Mouse (Mus musculus) stomach, embryonic 15.5 days (tissue): Measurements from ENCODE around the gene Hist2h2aa1. TPM values are rescaled to one million over a fixed set of nuclear protein-coding genes. Genes with fewer than 3 reads are reported as not detected.

Experiments used
- microRNA-seq: library from miRNA; unstranded; fragments of <30 nt; microRNA quantifications from one replicate; pipeline ENCODE4, GENCODE M21; 2016
- polyA plus RNA-seq: library from polyadenylated mRNA; unstranded; fragments of >200 nt; fragmentation: Nextera tagmentation; extraction: Ambion mirVana; gene quantifications from 2 replicates; pipeline ENCODE4 v1.2.1, GENCODE M21; 2015

Gene Hist2h2aa1
- polyA plus RNA-seq, 1 experiment from 2014 or later = 23.0 TPM

Small RNAs within 50 kb of the gene (microRNA-seq; reads per million reads assigned to microRNA genes)
- gene Gm44492 (not detected), gene Gm47311 (not detected), gene Gm47313 (not detected)

Other genes starting within 250 kb of the Hist2h2aa1 start
- 30.9 and 33.2 TPM in 2 replicates for gene Plekho1, start 249.5 kb upstream of the Hist2h2aa1 start, polyA plus RNA-seq
- gene Vps45, start 187.0 kb upstream of the Hist2h2aa1 start, polyA plus RNA-seq = 33.9 and 35.1 TPM in 2 replicates
- gene Otud7b, start 141.0 kb upstream of the Hist2h2aa1 start, polyA plus RNA-seq = 20.0 and 22.3 TPM in 2 replicates
- gene Mtmr11, start 83.5 kb upstream of the Hist2h2aa1 start, polyA plus RNA-seq = 13.7 and 15.0 TPM in 2 replicates
- gene Sf3b4, start 73.2 kb upstream of the Hist2h2aa1 start, polyA plus RNA-seq = 135 and 139 TPM in 2 replicates
- 5.7 and 6.4 TPM in 2 replicates for gene Sv2a, start 64.3 kb upstream of the Hist2h2aa1 start, polyA plus RNA-seq
- 54.8 and 55.0 TPM in 2 replicates for gene Bola1, start 25.8 kb upstream of the Hist2h2aa1 start, polyA plus RNA-seq
- 0.81 TPM in 1 of 2 replicates, not detected in the other for gene Hist2h2ab, start 25.6 kb upstream of the Hist2h2aa1 start, polyA plus RNA-seq
- gene Hist2h2ac, start 24.6 kb upstream of the Hist2h2aa1 start, polyA plus RNA-seq = 11.4 and 14.5 TPM in 2 replicates
- gene Hist2h2be, start 24.4 kb upstream of the Hist2h2aa1 start, polyA plus RNA-seq = 8.0 and 8.8 TPM in 2 replicates
- 5.6 and 8.7 TPM in 2 replicates for gene Hist2h3c2, start 6.4 kb upstream of the Hist2h2aa1 start, polyA plus RNA-seq
- 50.4 and 70.5 TPM in 2 replicates for gene Hist2h2aa2, start 5.2 kb upstream of the Hist2h2aa1 start, polyA plus RNA-seq
- gene Hist2h3c1, start 1.2 kb downstream of the Hist2h2aa1 start, polyA plus RNA-seq = 1.9 and 2.5 TPM in 2 replicates
- 9.7 and 18.1 TPM in 2 replicates for gene Hist2h4, start 17.8 kb downstream of the Hist2h2aa1 start, polyA plus RNA-seq
- gene Hist2h3b, start 23.2 kb downstream of the Hist2h2aa1 start, polyA plus RNA-seq = 62.1 and 69.4 TPM in 2 replicates
- 8.2 and 11.2 TPM in 2 replicates for gene Hist2h2bb, start 24.3 kb downstream of the Hist2h2aa1 start, polyA plus RNA-seq
- gene Fcgr1, start 48.5 kb downstream of the Hist2h2aa1 start, polyA plus RNA-seq = 3.8 and 4.4 TPM in 2 replicates
- 0.28 and 0.37 TPM in 2 replicates for gene BC107364, start 206.8 kb downstream of the Hist2h2aa1 start, polyA plus RNA-seq